Mouse (Mus musculus) right cerebral cortex, postnatal 36 days (tissue): Measurements from ENCODE around the gene Sertad1.

Experiments used
- DNase-seq, 2 experiments: peaks; one replicate each; pipeline ENCODE4 v3.0.0; 2022; ENCODE audit warnings: low spot score in 2 of 2, mixed read lengths in 1 of 2

Sertad1 gene

GRCm38 (mm10) chr7:27486770-27487697, at the start of gene Sertad1:
Gene Sertad1 (plus strand): TSS chr7:27486910.
- DNase-seq, result peak; percentile 100

GRCm38 (mm10) chr7:27437544-27437943, 49.2 kb upstream of the Sertad1 start:
- DNase-seq, result no peak

- no peak for DNase-seq
Observed at GRCm38 (mm10) chr7:27440014-27440413, 46.7 kb upstream of the Sertad1 start.

- no peak for DNase-seq
Observed at GRCm38 (mm10) chr7:27446051-27446450, 40.7 kb upstream of the Sertad1 start.

- peak; percentile 74 to 77 for DNase-seq
Observed at GRCm38 (mm10) chr7:27446521-27447418, 39.9 kb upstream of the Sertad1 start.

GRCm38 (mm10) chr7:27447419-27448286, 39.1 kb upstream of the Sertad1 start, which contains the start of the genes Sptbn4 and Blvrb:
Gene Sptbn4 (minus strand): TSS chr7:27447686.
Gene Blvrb (plus strand): TSS chr7:27447978.
- peak; percentile 98 to 99 for DNase-seq

GRCm38 (mm10) chr7:27448421-27449206, 38.1 kb upstream of the Sertad1 start:
- DNase-seq, result peak in 1 of 2 experiments; percentile 18

GRCm38 (mm10) chr7:27449256-27449862, 37.4 kb upstream of the Sertad1 start:
- DNase-seq, result peak in 1 of 2 experiments; percentile 22

GRCm38 (mm10) chr7:27451359-27451758, 35.4 kb upstream of the Sertad1 start:
- no peak for DNase-seq

GRCm38 (mm10) chr7:27452206-27452770, 34.4 kb upstream of the Sertad1 start:
- DNase-seq, result no peak

GRCm38 (mm10) chr7:27454461-27455121, 32.1 kb upstream of the Sertad1 start:
- no peak for DNase-seq

GRCm38 (mm10) chr7:27455273-27455672, 31.4 kb upstream of the Sertad1 start:
- no peak for DNase-seq

GRCm38 (mm10) chr7:27458614-27459013, 28.1 kb upstream of the Sertad1 start:
- no peak for DNase-seq

- DNase-seq, result no peak
Observed at GRCm38 (mm10) chr7:27459640-27460039, 27.1 kb upstream of the Sertad1 start.

- DNase-seq, result no peak
Observed at GRCm38 (mm10) chr7:27460477-27460876, 26.2 kb upstream of the Sertad1 start.

- DNase-seq, result no peak
Observed at GRCm38 (mm10) chr7:27467648-27468047, 19.1 kb upstream of the Sertad1 start.

GRCm38 (mm10) chr7:27471390-27472120, 15.2 kb upstream of the Sertad1 start:
- DNase-seq, result no peak

- DNase-seq, result no peak
Observed at GRCm38 (mm10) chr7:27472596-27472995, 14.1 kb upstream of the Sertad1 start.
